Mouse (Mus musculus) fat pad, adult 2 months (tissue): Measurements from ENCODE around the gene Pgpep1l.
"Not testable (repeated sequence)": the region's sequence is repeated elsewhere in the genome, so short reads cannot be mapped to it uniquely, and the experiment has no call there.

ENCODE experiments used
- DNase-seq: peaks from one replicate; pipeline ENCODE4 v3.0.0-alpha.2; 2011; ENCODE audit warnings: low read depth, low spot score; ENCODE audit errors: extremely low read depth

Pgpep1l gene

GRCm38 (mm10) chr7:68283133-68283520, 19.1 kb upstream of the Pgpep1l start:
- not testable (repeated sequence) for DNase-seq

DNA sequence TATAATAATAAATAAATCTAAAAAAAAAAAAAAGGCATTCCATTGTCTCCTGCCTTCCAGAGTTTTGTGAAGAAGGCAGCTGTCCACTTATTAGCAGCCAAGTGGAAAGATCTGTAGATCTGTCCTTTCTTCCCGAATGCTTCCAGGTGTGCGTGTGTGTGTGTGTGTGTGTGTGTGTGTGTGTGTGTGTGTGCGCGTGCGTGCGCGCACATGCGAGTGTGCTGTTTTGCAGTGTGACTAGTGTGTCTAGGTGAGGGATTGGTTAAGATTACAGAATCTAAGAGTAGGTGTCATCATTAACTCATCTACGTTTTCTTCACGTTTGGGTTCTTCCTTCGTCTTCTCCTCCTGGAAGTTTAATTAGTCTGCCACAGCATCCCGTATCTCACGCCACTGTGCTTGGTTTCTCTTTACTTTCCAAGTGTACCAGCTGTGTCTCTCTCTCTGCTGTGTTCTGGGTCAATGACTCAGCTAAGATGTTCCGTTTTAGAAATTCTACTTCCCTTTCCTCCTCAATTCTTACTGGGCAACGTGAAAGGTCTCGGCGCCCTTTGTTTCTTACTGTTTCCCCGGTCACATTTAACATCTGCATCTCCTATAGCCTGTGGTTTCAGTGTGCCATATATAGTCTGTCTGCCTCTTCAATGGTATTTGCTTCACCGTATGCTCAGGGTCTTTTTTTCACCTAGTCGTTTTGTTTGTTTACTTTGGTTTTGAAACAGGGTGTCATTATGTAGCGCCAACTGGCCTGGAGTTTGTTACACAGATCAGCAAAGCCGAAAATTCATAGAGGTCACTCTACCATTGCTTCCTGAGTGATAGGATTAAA, 18.5 kb upstream of the Pgpep1l start:
- DNase-seq, result no peak

- DNase-seq, result no peak
These were observed 17.3 kb upstream of the Pgpep1l start for GRCm38 (mm10) chr7:68281341-68281740.

DNA sequence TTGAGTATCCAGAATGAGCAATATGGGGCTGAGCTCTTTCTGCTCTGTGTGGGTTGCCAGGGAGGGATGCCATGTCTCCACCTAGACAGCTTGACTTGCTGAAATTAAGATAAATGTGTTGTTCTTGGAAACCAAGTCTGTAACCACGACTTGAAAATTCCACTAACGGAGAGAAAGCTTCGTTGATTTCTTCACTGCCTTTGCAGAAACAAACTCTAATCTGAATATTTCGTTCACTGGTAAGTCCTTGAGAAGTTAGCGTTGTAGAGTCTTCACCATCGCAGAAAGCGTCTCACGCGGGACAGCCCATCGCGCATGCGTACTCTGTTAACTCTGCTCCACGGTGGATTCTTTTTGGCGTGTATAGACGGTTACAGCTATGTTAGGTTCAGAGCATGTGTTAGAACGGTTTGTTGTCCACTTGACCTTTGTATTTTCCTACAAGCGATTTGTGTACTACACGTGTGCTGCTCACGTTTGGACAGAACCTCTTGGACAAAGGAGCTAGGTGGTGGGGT, 16.4 kb upstream of the Pgpep1l start:
- no peak for DNase-seq

DNA sequence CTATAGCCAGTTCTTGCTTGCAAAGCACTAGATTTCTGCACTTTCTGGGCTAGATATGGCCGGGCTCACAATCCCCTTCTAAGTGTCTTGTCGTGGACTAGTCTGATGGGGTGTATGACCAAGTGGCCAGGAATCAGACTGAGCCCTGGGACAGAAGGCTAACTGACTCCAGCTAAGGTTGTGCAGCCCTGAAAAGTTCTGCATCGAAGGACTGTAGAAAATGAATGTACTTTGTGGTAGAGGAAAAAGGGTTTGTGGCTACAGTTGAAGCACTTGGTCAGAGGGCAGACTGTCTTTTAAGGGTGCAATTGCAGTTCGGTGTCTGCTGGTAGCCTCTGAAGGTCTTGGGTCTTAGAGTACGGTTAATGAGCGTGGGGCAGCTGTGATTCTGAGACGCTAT, 15.4 kb upstream of the Pgpep1l start:
- no peak for DNase-seq

DNA sequence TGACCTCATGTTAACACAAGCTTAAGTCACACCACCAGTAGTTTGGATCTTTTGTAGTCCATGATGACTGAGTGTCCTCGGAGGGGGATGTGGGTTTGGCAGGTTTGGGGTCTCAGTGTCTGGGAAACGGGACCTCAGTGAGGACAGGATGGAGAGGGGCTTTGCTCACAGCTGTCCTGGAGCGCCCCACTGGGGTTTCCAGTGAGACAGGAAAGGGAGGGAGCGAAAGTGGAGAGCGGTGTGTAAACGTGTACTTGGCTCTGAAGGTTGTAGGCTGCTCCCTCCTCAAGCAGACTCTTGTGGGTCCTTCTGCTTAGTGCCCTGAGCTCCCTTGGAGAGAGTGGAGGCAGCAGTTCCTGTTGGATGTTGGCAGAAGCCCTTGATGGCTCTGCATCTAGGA, 14.9 kb upstream of the Pgpep1l start:
- DNase-seq, result no peak

- no peak for DNase-seq
These were observed 14.4 kb upstream of the Pgpep1l start for GRCm38 (mm10) chr7:68278385-68278784.

GRCm38 (mm10) chr7:68277897-68278270, 13.9 kb upstream of the Pgpep1l start:
- no peak for DNase-seq

- DNase-seq, result no peak
These were observed 13.2 kb upstream of the Pgpep1l start for GRCm38 (mm10) chr7:68277054-68277896.

- DNase-seq, result no peak
These were observed 12.1 kb upstream of the Pgpep1l start for GRCm38 (mm10) chr7:68275838-68276731.

GRCm38 (mm10) chr7:68275445-68275837, 11.4 kb upstream of the Pgpep1l start:
- DNase-seq, result not testable (repeated sequence)

- DNase-seq, result no peak
These were observed 10.9 kb upstream of the Pgpep1l start for GRCm38 (mm10) chr7:68274951-68275350.

- no peak for DNase-seq
These were observed 10.2 kb upstream of the Pgpep1l start for GRCm38 (mm10) chr7:68274218-68274617.

DNA sequence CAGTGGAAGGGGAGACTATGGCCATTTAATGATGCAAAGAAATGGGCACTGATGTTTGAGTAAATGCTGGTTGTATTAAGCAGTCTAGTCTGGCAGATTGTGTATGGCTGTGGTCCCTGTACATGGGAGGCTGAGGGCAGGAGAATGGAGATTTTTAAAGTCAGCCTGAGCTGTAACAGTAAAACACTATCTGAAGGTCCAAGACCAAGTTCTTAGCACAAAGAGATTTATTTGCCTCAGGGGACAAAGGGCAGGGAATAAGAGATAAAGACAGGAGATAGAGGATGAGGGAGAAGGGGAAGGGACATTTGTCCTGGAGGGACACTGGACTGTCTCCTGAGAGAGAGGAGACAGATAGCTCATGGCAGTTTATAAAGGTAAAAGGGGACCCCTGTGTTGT, 9.5 kb upstream of the Pgpep1l start, which contains the start of gene Fam169b:
Fam169b (plus strand) TSS at position 325 of the 400 bp plus-strand sequence.
- DNase-seq, result no peak

GRCm38 (mm10) chr7:68272607-68273006, 8.6 kb upstream of the Pgpep1l start:
- no peak for DNase-seq

DNA sequence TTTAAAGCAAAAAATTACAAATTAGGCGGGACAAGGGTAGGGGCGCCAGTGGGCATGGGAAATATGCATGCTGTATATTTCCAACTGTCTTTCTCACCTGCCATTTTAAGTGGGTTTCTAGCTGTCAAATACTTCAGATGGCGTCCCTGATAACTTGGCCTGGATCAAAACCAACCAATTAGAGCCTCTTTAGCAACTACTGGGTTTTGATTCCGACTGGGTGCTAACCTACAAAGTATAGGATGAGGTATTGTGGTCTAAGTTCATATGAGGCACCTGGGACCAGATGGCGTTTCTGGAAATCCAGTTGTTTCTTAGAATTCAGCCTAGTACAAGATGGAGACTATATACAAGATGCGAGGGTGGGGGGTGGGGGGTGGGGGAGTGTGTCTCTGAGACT, 7.8 kb upstream of the Pgpep1l start:
- no peak for DNase-seq

- DNase-seq, result no peak
These were observed 6.5 kb upstream of the Pgpep1l start for GRCm38 (mm10) chr7:68270551-68270950.

GRCm38 (mm10) chr7:68266691-68267090, 2.7 kb upstream of the Pgpep1l start:
- no peak for DNase-seq

GRCm38 (mm10) chr7:68265391-68265790, 1.4 kb upstream of the Pgpep1l start:
- no peak for DNase-seq

DNA sequence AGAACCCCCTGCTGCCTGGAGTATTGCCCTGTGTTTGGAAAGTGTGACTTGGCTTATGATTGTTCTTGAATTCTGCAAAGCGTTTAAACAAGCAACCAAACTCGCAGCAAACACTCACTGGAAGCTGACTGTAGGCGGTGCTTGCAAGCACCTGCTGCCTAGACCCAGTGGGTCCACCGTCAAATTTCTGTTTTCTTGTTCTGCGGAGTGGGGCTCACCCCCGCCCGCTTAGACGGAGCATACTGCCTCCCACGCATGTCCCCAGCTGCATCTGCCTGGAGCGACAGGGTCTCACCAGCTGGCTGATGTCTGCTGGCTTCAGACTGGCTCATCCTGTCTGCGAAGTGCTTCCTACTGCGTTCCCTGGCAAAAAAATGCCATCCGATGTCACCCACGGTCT, 498 bp upstream of the Pgpep1l start:
- DNase-seq, result no peak
